Mouse (Mus musculus): Measurements from ENCODE around the gene Adcy4. TPM values are rescaled to one million over a fixed set of nuclear protein-coding genes. Genes with fewer than 3 reads are reported as not detected.
"Not testable (repeated sequence)": the region's sequence is repeated elsewhere in the genome, so short reads cannot be mapped to it uniquely, and the experiment has no call there.

Adcy4 gene
- polyA plus RNA-seq, 1 experiment from 2014 or later, result 15.3 TPM

GRCm38 (mm10) chr14:55767519-55768414 lies 16.1 kb downstream of the Adcy4 start:
- Histone ChIP-seq H3K9ac (ENCODE audit: low read length) (peak overlapping the region; percentile 75), H3K4me3 (ENCODE audit: low read length) (peak overlapping the region; percentile 52), H3K27ac (ENCODE audit: low read length) (no peak overlapping the region), H3K27me3 (ENCODE audit: control insufficient read depth, insufficient read depth, low read length) (peaks cover 12% of the 10 kb centered on the region), H3K36me3 (ENCODE audit: control insufficient read depth, insufficient read depth) (no peaks in the 10 kb centered on the region), H3K4me1 (ENCODE audit: control insufficient read depth, insufficient read depth, low read length) (peaks cover 11% of the 10 kb centered on the region), H3K9me3 (replicated peaks; ENCODE audit: control insufficient read depth, low read length) (no peaks in the 10 kb centered on the region), H3K4me2 (ENCODE audit: low read depth, low read length) (peak overlapping the region; percentile 75)
- WGBS, result 11% methylated on average over 52 of the region's 52 CpGs
- no peak; the same call in 1 of the 2 replicates for ATAC-seq (replicated peaks; ENCODE audit: extremely low read depth, insufficient read depth, low FRiP score)

GRCm38 (mm10) chr14:55765696-55766095 lies 18.2 kb downstream of the Adcy4 start, which contains the start of gene Ltb4r1:
Ltb4r1 (plus strand) TSS chr14:55765962.
- Histone ChIP-seq H3K36me3 (ENCODE audit: control insufficient read depth, insufficient read depth) (no peaks in the 10 kb centered on the region), H3K9me3 (replicated peaks; ENCODE audit: control insufficient read depth, low read length) (no peaks in the 10 kb centered on the region), H3K9ac (ENCODE audit: low read length) (no peak within 1 kb of the TSS), H3K27me3 (ENCODE audit: control insufficient read depth, insufficient read depth, low read length) (peaks cover 19% of the 10 kb centered on the region), H3K4me1 (ENCODE audit: control insufficient read depth, insufficient read depth, low read length) (peaks cover 16% of the 10 kb centered on the region), H3K4me3 (ENCODE audit: low read length) (no peak within 1 kb of the TSS), H3K27ac (ENCODE audit: low read length) (no peak within 1 kb of the TSS), H3K4me2 (ENCODE audit: low read depth, low read length) (no peak within 1 kb of the TSS)
- no peak for ATAC-seq (replicated peaks; ENCODE audit: extremely low read depth, insufficient read depth, low FRiP score)
- 65% methylated on average over 4 of the region's 4 CpGs for WGBS

GRCm38 (mm10) chr14:55763166-55763565 lies 20.7 kb downstream of the Adcy4 start:
- Histone ChIP-seq H3K27me3 (ENCODE audit: control insufficient read depth, insufficient read depth, low read length) (peaks cover 19% of the 10 kb centered on the region), H3K36me3 (ENCODE audit: control insufficient read depth, insufficient read depth) (no peaks in the 10 kb centered on the region), H3K4me2 (ENCODE audit: low read depth, low read length) (no peak overlapping the region; the same call in 1 of the 2 replicates), H3K4me3 (ENCODE audit: low read length) (no peak overlapping the region), H3K27ac (ENCODE audit: low read length) (0 out of 2 replicates have a peak overlapping the region, but pooled peaks have one; percentile 43), H3K4me1 (ENCODE audit: control insufficient read depth, insufficient read depth, low read length) (peaks cover 16% of the 10 kb centered on the region), H3K9ac (ENCODE audit: low read length) (no peak overlapping the region), H3K9me3 (replicated peaks; ENCODE audit: control insufficient read depth, low read length) (no peaks in the 10 kb centered on the region)
- WGBS, result 25% methylated on average over 7 of the region's 7 CpGs
- ATAC-seq (replicated peaks; ENCODE audit: extremely low read depth, insufficient read depth, low FRiP score), result no peak

GRCm38 (mm10) chr14:55762001-55762821 lies 21.7 kb downstream of the Adcy4 start:
- H3K9me3 ChIP-seq (replicated peaks; ENCODE audit: control insufficient read depth, low read length), result no peaks in the 10 kb centered on the region
- under 1% methylated on average over 77 of the region's 77 CpGs for WGBS
- peak overlapping the region; percentile 13; the same call in 1 of the 2 replicates for H3K27ac ChIP-seq (ENCODE audit: low read length)

GRCm38 (mm10) chr14:55761163-55761562 lies 22.7 kb downstream of the Adcy4 start, which contains the start of gene Ltb4r2:
Ltb4r2 (plus strand) TSS chr14:55761428.
- 72% methylated on average over 6 of the region's 6 CpGs for WGBS
- H3K27ac ChIP-seq (ENCODE audit: low read length), result no peak within 1 kb of the TSS
- H3K27me3 ChIP-seq (ENCODE audit: control insufficient read depth, insufficient read depth, low read length), result peaks cover 13% of the 10 kb centered on the region
- H3K9ac ChIP-seq (ENCODE audit: low read length), result peak within 1 kb of the TSS; percentile 81
- peaks cover 16% of the 10 kb centered on the region for H3K4me1 ChIP-seq (ENCODE audit: control insufficient read depth, insufficient read depth, low read length)
- H3K4me2 ChIP-seq (ENCODE audit: low read depth, low read length), result peak within 1 kb of the TSS; percentile 96
- ATAC-seq (replicated peaks; ENCODE audit: extremely low read depth, insufficient read depth, low FRiP score), result no peak
- no peaks in the 10 kb centered on the region for H3K9me3 ChIP-seq (replicated peaks; ENCODE audit: control insufficient read depth, low read length)
- no peaks in the 10 kb centered on the region for H3K36me3 ChIP-seq (ENCODE audit: control insufficient read depth, insufficient read depth)
- peak within 1 kb of the TSS; percentile 68 for H3K4me3 ChIP-seq (ENCODE audit: low read length)

More at GRCm38 (mm10) chr14:55762001-55762821, 21.7 kb downstream of the Adcy4 start:
- peaks cover 18% of the 10 kb centered on the region for H3K27me3 ChIP-seq (ENCODE audit: control insufficient read depth, insufficient read depth, low read length)
- H3K4me2 ChIP-seq (ENCODE audit: low read depth, low read length), result peak overlapping the region; percentile 96
- ATAC-seq (replicated peaks; ENCODE audit: extremely low read depth, insufficient read depth, low FRiP score), result peak; percentile 45
- H3K4me1 ChIP-seq (ENCODE audit: control insufficient read depth, insufficient read depth, low read length), result peaks cover 16% of the 10 kb centered on the region
- no peaks in the 10 kb centered on the region for H3K36me3 ChIP-seq (ENCODE audit: control insufficient read depth, insufficient read depth)
- peak overlapping the region; percentile 68 for H3K4me3 ChIP-seq (ENCODE audit: low read length)
- H3K9ac ChIP-seq (ENCODE audit: low read length), result peak overlapping the region; percentile 81

GRCm38 (mm10) chr14:55760156-55760555 lies 23.7 kb downstream of the Adcy4 start:
- Histone ChIP-seq H3K4me1 (ENCODE audit: control insufficient read depth, insufficient read depth, low read length) (peaks cover 16% of the 10 kb centered on the region), H3K4me2 (ENCODE audit: low read depth, low read length) (peak overlapping the region; percentile 63), H3K9ac (ENCODE audit: low read length) (peak overlapping the region; percentile 28), H3K4me3 (ENCODE audit: low read length) (peak overlapping the region; percentile 26)
- H3K27ac ChIP-seq (ENCODE audit: low read length); H3K36me3 ChIP-seq (ENCODE audit: control insufficient read depth, insufficient read depth); H3K27me3 ChIP-seq (ENCODE audit: control insufficient read depth, insufficient read depth, low read length); H3K9me3 ChIP-seq (replicated peaks; ENCODE audit: control insufficient read depth, low read length); ATAC-seq (replicated peaks; ENCODE audit: extremely low read depth, insufficient read depth, low FRiP score): not testable (repeated sequence)
- 0% methylated on average over 6 of the region's 6 CpGs for WGBS

- H3K4me3 ChIP-seq (ENCODE audit: low read length), result no peak within 1 kb of the TSS
- ATAC-seq (replicated peaks; ENCODE audit: extremely low read depth, insufficient read depth, low FRiP score), result no peak
- 14% methylated on average over 8 of the region's 8 CpGs for WGBS
These were observed 25.5 kb downstream of the Adcy4 start, which contains the start of gene Cideb for GRCm38 (mm10) chr14:55758363-55758784. Cideb (minus strand) TSS chr14:55758458.

GRCm38 (mm10) chr14:55757566-55757965 lies 26.3 kb downstream of the Adcy4 start:
- H3K4me1 ChIP-seq (ENCODE audit: control insufficient read depth, insufficient read depth, low read length), result peaks cover 6% of the 10 kb centered on the region; the same call in 1 of the 2 replicates
- H3K27me3 ChIP-seq (ENCODE audit: control insufficient read depth, insufficient read depth, low read length), result peaks cover 7% of the 10 kb centered on the region
- H3K27ac ChIP-seq (ENCODE audit: low read length), result no peak overlapping the region
- no peak overlapping the region for H3K4me3 ChIP-seq (ENCODE audit: low read length)
- H3K9me3 ChIP-seq (replicated peaks; ENCODE audit: control insufficient read depth, low read length), result no peaks in the 10 kb centered on the region
- no peak for ATAC-seq (replicated peaks; ENCODE audit: extremely low read depth, insufficient read depth, low FRiP score)
- 0 out of 2 replicates have a peak overlapping the region, but pooled peaks have one; percentile 21 for H3K4me2 ChIP-seq (ENCODE audit: low read depth, low read length)
- 29% methylated on average over 6 of the region's 6 CpGs for WGBS
- H3K9ac ChIP-seq (ENCODE audit: low read length), result no peak overlapping the region
- peaks cover 30% of the 10 kb centered on the region for H3K36me3 ChIP-seq (ENCODE audit: control insufficient read depth, insufficient read depth)

More at GRCm38 (mm10) chr14:55758363-55758784, 25.5 kb downstream of the Adcy4 start, which contains the start of gene Cideb:
- Histone ChIP-seq H3K27me3 (ENCODE audit: control insufficient read depth, insufficient read depth, low read length) (peaks cover 7% of the 10 kb centered on the region), H3K27ac (ENCODE audit: low read length) (no peak within 1 kb of the TSS), H3K9ac (ENCODE audit: low read length) (no peak within 1 kb of the TSS), H3K4me1 (ENCODE audit: control insufficient read depth, insufficient read depth, low read length) (peaks cover 12% of the 10 kb centered on the region), H3K9me3 (replicated peaks; ENCODE audit: control insufficient read depth, low read length) (no peaks in the 10 kb centered on the region), H3K4me2 (ENCODE audit: low read depth, low read length) (peak within 1 kb of the TSS; percentile 51), H3K36me3 (ENCODE audit: control insufficient read depth, insufficient read depth) (peaks cover 22% of the 10 kb centered on the region)

Measured in heart, embryonic 16.5 days (tissue).